Mouse (Mus musculus): ENCODE measurements around the gene Sh3bgrl2. TPM values are rescaled to one million over a fixed set of nuclear protein-coding genes. Genes with fewer than 3 reads are reported as not detected.

Gene Sh3bgrl2
- polyA plus RNA-seq, 1 experiment, result 4.0 TPM

DNA sequence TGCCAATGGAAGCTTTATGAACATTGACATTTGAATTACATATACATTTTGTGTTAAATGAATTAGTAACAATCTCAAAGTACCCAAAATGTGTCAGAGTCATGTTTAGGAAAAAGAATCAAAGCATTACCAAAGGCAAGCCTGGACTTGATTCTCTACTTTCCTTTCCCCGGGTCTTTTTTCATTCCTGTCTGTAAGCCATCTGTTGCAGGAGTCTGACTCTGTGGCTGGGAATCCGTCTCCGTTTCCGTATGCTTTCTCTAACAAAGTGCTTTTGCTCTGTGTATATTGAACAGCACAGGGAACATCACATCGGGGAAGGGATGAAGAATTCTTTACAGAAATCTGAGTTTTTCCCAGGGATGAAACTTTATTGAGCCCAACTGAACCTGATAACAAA, 77.0 kb downstream of the Sh3bgrl2 start:
- Histone ChIP-seq H3K79me2 (ENCODE audit: control insufficient read depth, insufficient read depth) (no peaks in the 10 kb centered on the region), H3K4me3 (no peak overlapping the region), H3K36me3 (ENCODE audit: control insufficient read depth, insufficient read depth) (no peaks in the 10 kb centered on the region), H3K27me3 (ENCODE audit: control insufficient read depth, insufficient read depth, insufficient read length) (no peaks in the 10 kb centered on the region), H3ac (ENCODE audit: control insufficient read depth, insufficient read length) (no peak overlapping the region), H3K4me2 (ENCODE audit: low read depth) (no peak overlapping the region)
- TF ChIP-seq E2F4 (IDR thresholded peaks at IDR 0.05; ENCODE audit: insufficient read depth) (no peak), CEBPB (IDR thresholded peaks at IDR 0.05; ENCODE audit: insufficient read depth, poor library complexity, severe bottlenecking) (no peak), POLR2AphosphoS2 (IDR thresholded peaks at IDR 0.05; ENCODE audit: insufficient read length, low read depth) (no peak)

DNA sequence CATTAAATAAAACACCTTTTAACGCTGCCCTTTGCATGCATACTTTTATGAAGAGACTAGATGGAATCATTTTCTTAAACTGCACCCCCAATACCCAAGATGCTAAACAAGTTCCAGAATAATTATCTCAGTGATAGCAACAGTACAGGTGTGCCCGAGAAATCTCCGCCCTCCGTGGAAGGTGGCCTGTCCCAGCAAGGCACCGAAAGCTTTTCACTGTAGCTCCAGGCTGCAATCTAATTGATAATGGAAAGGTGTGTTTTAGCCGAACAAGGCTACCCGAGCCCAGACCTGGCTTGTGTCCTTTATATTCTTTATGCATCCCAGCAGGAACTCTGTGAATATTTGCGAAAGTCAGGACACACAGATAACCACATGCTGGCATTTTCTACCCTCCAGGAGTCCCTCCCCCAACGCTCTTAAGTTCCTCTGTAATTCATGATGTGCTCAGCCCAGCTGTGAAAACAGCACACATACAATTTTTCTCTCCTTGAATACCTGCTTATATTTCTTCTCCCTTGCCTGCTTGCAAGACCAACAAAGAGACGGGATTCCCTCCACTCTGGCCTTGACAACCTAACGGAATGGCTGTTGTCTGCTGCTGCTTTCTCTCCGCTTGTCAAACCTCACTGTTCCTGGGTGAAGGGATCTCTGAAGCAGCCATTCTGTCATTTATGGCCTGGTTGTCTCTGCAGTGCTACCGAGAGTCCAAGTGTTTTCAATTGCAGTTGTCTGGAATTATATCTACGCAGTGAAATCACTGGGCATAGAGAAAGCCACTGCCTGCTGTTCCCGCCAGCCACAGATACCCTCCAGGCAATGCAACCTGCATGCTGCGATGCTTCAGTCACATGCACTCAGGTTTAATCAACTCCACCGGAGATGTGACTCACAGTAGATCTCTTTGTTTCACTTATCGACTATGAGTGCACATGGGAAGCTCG, 80.8 kb downstream of the Sh3bgrl2 start:
- no peaks in the 10 kb centered on the region for H3K79me2 ChIP-seq (ENCODE audit: control insufficient read depth, insufficient read depth)
- no peak for TF ChIP-seq MYOG (IDR thresholded peaks at IDR 0.05; ENCODE audit: control insufficient read depth in 1 of 3, insufficient read depth in 1 of 3, insufficient read length in 2 of 3, low read depth in 2 of 3)
- no peak for TF ChIP-seq CEBPB (IDR thresholded peaks at IDR 0.05; ENCODE audit: insufficient read depth, poor library complexity, severe bottlenecking)
- no peak for TF ChIP-seq USF1 (IDR thresholded peaks at IDR 0.05; ENCODE audit: low read depth)
- TF ChIP-seq REST (IDR thresholded peaks at IDR 0.05; ENCODE audit: insufficient read depth, insufficient read length), result no peak
- TF ChIP-seq POLR2A (IDR thresholded peaks at IDR 0.05; ENCODE audit: insufficient read length, low read depth), result no peak
- no peak for TF ChIP-seq E2F4 (IDR thresholded peaks at IDR 0.05; ENCODE audit: insufficient read depth)
- no peak for TF ChIP-seq MAX (IDR thresholded peaks at IDR 0.05; ENCODE audit: low read depth)
- TF ChIP-seq SRF (IDR thresholded peaks at IDR 0.05; ENCODE audit: control insufficient read depth, insufficient read length, low read depth), result no peak
- no peak for TF ChIP-seq TCF3 (IDR thresholded peaks at IDR 0.05; ENCODE audit: insufficient read length, low read depth)
- no peak for TF ChIP-seq POLR2AphosphoS2 (IDR thresholded peaks at IDR 0.05; ENCODE audit: insufficient read length, low read depth)
- TF ChIP-seq MYOD1 (IDR thresholded peaks at IDR 0.05; ENCODE audit: control insufficient read depth in 1 of 3, insufficient read length in 2 of 3, low read depth in 2 of 3), result no peak
- no peak for TF ChIP-seq TCF12 (IDR thresholded peaks at IDR 0.05; ENCODE audit: insufficient read depth, poor library complexity, severe bottlenecking)
- H3K4me2 ChIP-seq (ENCODE audit: low read depth), result no peak overlapping the region
- no peaks in the 10 kb centered on the region for H3K27me3 ChIP-seq (ENCODE audit: control insufficient read depth, insufficient read depth, insufficient read length)
- no peak overlapping the region for H3ac ChIP-seq (ENCODE audit: control insufficient read depth, insufficient read length)
- H3K4me3 ChIP-seq, result no peak overlapping the region
- H3K36me3 ChIP-seq (ENCODE audit: control insufficient read depth, insufficient read depth), result no peaks in the 10 kb centered on the region

DNA sequence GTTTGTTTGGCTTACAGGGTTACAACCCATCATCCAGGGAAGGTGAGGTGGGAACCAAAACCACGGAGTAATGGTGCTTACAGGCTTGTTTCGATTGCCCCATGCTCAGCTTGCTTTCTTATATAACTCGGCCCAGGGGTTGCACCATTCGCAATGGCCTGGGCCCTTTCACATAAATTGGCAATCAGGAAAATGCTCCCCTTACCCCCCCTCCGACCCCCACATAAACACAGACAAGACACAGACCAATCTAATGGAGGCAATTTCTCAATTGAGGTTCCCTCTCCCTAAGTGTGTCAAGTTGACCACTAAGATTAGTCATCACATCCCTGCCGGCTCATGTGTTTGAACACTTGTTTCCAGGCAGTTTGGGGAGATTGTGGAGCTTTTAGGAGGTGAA, 82.2 kb downstream of the Sh3bgrl2 start:
- Histone ChIP-seq H3ac (ENCODE audit: control insufficient read depth, insufficient read length) (no peak overlapping the region), H3K36me3 (ENCODE audit: control insufficient read depth, insufficient read depth) (no peaks in the 10 kb centered on the region), H3K4me3 (no peak overlapping the region), H3K27me3 (ENCODE audit: control insufficient read depth, insufficient read depth, insufficient read length) (no peaks in the 10 kb centered on the region), H3K4me2 (ENCODE audit: low read depth) (no peak overlapping the region), H3K79me2 (ENCODE audit: control insufficient read depth, insufficient read depth) (no peaks in the 10 kb centered on the region)
- TF ChIP-seq SRF (IDR thresholded peaks at IDR 0.05; ENCODE audit: control insufficient read depth, insufficient read length, low read depth) (no peak), E2F4 (IDR thresholded peaks at IDR 0.05; ENCODE audit: insufficient read depth) (no peak), TCF12 (IDR thresholded peaks at IDR 0.05; ENCODE audit: insufficient read depth, poor library complexity, severe bottlenecking) (no peak), POLR2A (IDR thresholded peaks at IDR 0.05; ENCODE audit: insufficient read length, low read depth) (no peak), REST (IDR thresholded peaks at IDR 0.05; ENCODE audit: insufficient read depth, insufficient read length) (no peak), POLR2AphosphoS2 (IDR thresholded peaks at IDR 0.05; ENCODE audit: insufficient read length, low read depth) (no peak), TCF3 (IDR thresholded peaks at IDR 0.05; ENCODE audit: insufficient read length, low read depth) (no peak), MYOG (IDR thresholded peaks at IDR 0.05; ENCODE audit: control insufficient read depth in 1 of 3, insufficient read depth in 1 of 3, insufficient read length in 2 of 3, low read depth in 2 of 3) (no peak), MAX (IDR thresholded peaks at IDR 0.05; ENCODE audit: low read depth) (no peak), CEBPB (IDR thresholded peaks at IDR 0.05; ENCODE audit: insufficient read depth, poor library complexity, severe bottlenecking) (no peak), MYOD1 (IDR thresholded peaks at IDR 0.05; ENCODE audit: control insufficient read depth in 1 of 3, insufficient read length in 2 of 3, low read depth in 2 of 3) (no peak), USF1 (IDR thresholded peaks at IDR 0.05; ENCODE audit: low read depth) (no peak)

DNA sequence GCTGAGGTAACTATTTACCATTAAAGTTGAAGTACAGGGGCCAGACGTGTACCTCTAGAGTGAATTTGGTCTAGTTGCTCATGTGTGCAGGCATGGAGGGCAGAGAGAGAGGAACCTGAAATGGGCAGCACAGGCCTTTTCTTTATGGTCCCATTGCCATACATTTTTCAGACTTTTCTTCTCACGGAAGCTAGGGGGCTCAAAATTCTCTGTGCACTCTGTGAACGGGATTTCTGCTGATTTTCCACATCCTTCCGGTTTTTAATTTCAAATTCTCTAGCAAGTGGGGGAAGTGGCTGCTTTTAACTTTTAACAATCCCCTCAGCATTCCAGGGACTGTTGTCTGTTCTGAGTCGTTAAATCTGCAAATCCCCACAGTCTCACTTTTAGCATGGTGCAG, 83.8 kb downstream of the Sh3bgrl2 start:
- TF ChIP-seq CEBPB (IDR thresholded peaks at IDR 0.05; ENCODE audit: insufficient read depth, poor library complexity, severe bottlenecking), result no peak
- no peak for TF ChIP-seq TCF3 (IDR thresholded peaks at IDR 0.05; ENCODE audit: insufficient read length, low read depth)
- TF ChIP-seq SRF (IDR thresholded peaks at IDR 0.05; ENCODE audit: control insufficient read depth, insufficient read length, low read depth), result no peak
- no peak for TF ChIP-seq E2F4 (IDR thresholded peaks at IDR 0.05; ENCODE audit: insufficient read depth)
- no peak for TF ChIP-seq MAX (IDR thresholded peaks at IDR 0.05; ENCODE audit: low read depth)
- TF ChIP-seq TCF12 (IDR thresholded peaks at IDR 0.05; ENCODE audit: insufficient read depth, poor library complexity, severe bottlenecking), result no peak
- no peak for TF ChIP-seq POLR2AphosphoS2 (IDR thresholded peaks at IDR 0.05; ENCODE audit: insufficient read length, low read depth)
- Histone ChIP-seq H3K4me3 (no peak overlapping the region), H3K4me2 (ENCODE audit: low read depth) (no peak overlapping the region)

DNA sequence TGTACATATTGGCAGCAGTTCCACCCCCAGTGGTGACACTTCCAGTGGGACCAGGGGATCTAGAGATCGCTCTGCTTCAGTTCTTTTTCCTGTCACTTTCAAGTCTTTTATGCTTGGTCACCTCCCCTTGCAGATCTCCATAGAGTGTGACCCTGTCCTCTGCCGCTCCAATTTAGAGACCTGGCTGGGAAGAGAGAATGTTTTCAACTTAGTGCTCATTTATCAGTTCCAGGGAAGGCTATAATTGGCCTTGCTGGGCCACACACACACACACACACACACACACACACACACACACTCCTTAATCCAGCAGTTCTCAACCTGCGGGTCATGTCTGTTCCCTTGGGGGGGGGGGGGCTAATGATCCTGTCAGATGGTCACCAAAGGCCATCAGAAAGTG, 86.6 kb downstream of the Sh3bgrl2 start:
- peaks cover 4% of the 10 kb centered on the region for H3K27me3 ChIP-seq (ENCODE audit: control insufficient read depth, insufficient read depth, insufficient read length)
- H3K79me2 ChIP-seq (ENCODE audit: control insufficient read depth, insufficient read depth), result no peaks in the 10 kb centered on the region
- no peak overlapping the region for H3ac ChIP-seq (ENCODE audit: control insufficient read depth, insufficient read length)
- TF ChIP-seq REST (IDR thresholded peaks at IDR 0.05; ENCODE audit: insufficient read depth, insufficient read length) (no peak), USF1 (IDR thresholded peaks at IDR 0.05; ENCODE audit: low read depth) (no peak), E2F4 (IDR thresholded peaks at IDR 0.05; ENCODE audit: insufficient read depth) (no peak), MYOG (IDR thresholded peaks at IDR 0.05; ENCODE audit: control insufficient read depth in 1 of 3, insufficient read depth in 1 of 3, insufficient read length in 2 of 3, low read depth in 2 of 3) (no peak), SRF (IDR thresholded peaks at IDR 0.05; ENCODE audit: control insufficient read depth, insufficient read length, low read depth) (no peak), TCF12 (IDR thresholded peaks at IDR 0.05; ENCODE audit: insufficient read depth, poor library complexity, severe bottlenecking) (no peak), POLR2AphosphoS2 (IDR thresholded peaks at IDR 0.05; ENCODE audit: insufficient read length, low read depth) (no peak), MYOD1 (IDR thresholded peaks at IDR 0.05; ENCODE audit: control insufficient read depth in 1 of 3, insufficient read length in 2 of 3, low read depth in 2 of 3) (no peak), CEBPB (IDR thresholded peaks at IDR 0.05; ENCODE audit: insufficient read depth, poor library complexity, severe bottlenecking) (no peak), POLR2A (IDR thresholded peaks at IDR 0.05; ENCODE audit: insufficient read length, low read depth) (no peak), TCF3 (IDR thresholded peaks at IDR 0.05; ENCODE audit: insufficient read length, low read depth) (no peak), MAX (IDR thresholded peaks at IDR 0.05; ENCODE audit: low read depth) (no peak)
- H3K36me3 ChIP-seq (ENCODE audit: control insufficient read depth, insufficient read depth), result no peaks in the 10 kb centered on the region
- H3K4me3 ChIP-seq, result no peak overlapping the region
- H3K4me2 ChIP-seq (ENCODE audit: low read depth), result no peak overlapping the region

More for the DNA sequence above, 83.8 kb downstream of the Sh3bgrl2 start:
- H3K79me2 ChIP-seq (ENCODE audit: control insufficient read depth, insufficient read depth), result no peaks in the 10 kb centered on the region
- no peak overlapping the region for H3ac ChIP-seq (ENCODE audit: control insufficient read depth, insufficient read length)
- H3K36me3 ChIP-seq (ENCODE audit: control insufficient read depth, insufficient read depth), result no peaks in the 10 kb centered on the region
- peaks cover 4% of the 10 kb centered on the region for H3K27me3 ChIP-seq (ENCODE audit: control insufficient read depth, insufficient read depth, insufficient read length)

Data from myocyte (in vitro differentiated cells).